Mouse (Mus musculus) gastrocnemius, adult 2 months (tissue): Measurements from ENCODE around the gene Atp6v1e2. TPM values are rescaled to one million over a fixed set of nuclear protein-coding genes. Genes with fewer than 3 reads are reported as not detected.

Experiments
- DNase-seq: peaks from one replicate; pipeline ENCODE4 v3.0.0; 2022
- H3K27ac ChIP-seq: fragments of 200-600 bp; 2 replicates; pipeline ENCODE4 v1.8.1; 2022; ENCODE audit warnings: mild to moderate bottlenecking
- H3K4me3 ChIP-seq: fragments of 200-600 bp; 2 replicates; pipeline ENCODE4 v1.8.1; 2022; ENCODE audit warnings: mild to moderate bottlenecking, moderate library complexity
- CTCF ChIP-seq: fragments of 200-600 bp; IDR thresholded peaks from 2 replicates; pipeline ENCODE4 v1.8.1; 2022; ENCODE audit warnings: antibody characterized with exemption, mild to moderate bottlenecking, moderate library complexity
- intact Hi-C: fragments of 180-260 bp; cut with DNase I; formaldehyde crosslinking; loops from one replicate; pipeline ENCODE4 v1.15.1; 2025
- long read RNA-seq, 2 experiments: library from polyadenylated mRNA; stranded (forward); transcript quantifications; one replicate each; pipeline ENCODE4 v2.0.0; 2021
- total RNA-seq, 2 experiments: library from RNA; stranded (reverse); gene quantifications; 2 replicates each; pipeline ENCODE4 v1.2.3; 2021

Atp6v1e2 gene
- total RNA-seq, result not detected
- long read RNA-seq, experiment 1, result 0 reads
- long read RNA-seq, experiment 2, result 0 reads

DNA sequence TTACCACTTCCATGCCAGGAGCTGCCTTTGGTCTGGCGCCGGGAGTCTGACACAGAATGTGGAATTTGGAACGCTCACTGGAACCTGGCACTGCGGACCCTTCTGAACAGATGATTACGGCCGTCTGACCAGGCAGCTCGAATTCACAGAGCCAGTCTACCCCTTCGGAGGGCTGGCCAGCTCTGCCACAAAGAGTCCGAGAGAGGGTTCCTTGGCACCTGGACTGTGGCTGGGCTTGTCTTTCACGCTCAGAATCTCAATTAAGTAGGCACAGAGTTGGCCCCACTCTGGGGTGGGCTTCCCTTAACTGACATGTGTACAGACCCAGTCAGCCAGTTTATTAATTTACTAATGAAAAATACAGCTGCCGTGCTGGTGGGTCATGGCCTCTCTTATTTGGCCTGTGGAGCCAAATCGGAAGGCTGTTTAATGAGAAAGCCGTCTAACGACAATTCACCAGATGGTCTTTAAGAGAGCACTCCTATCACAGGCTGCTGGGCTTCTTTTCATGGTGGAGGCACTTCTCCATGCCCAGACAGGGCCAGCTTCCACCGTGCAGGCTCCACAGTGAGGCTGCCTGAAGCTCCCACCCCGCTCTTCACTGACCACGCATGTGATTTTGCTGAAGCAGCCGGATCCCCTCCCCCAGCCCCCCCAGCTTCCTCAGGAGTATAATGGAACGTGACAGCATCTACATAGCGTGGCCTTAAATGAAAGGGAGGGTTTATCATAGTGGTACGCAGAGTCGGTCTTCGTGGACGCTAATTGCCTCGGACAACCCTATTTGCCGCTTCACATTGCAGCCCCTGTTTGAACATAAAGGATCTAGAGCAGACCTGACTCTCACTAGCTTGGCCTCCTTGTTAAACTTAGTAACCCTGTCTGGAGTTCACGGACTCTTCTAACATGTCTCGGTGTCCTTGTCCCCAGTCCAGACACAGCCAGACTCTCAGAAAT is at the start of gene Atp6v1e2:
Atp6v1e2 (minus strand) TSS at position 58 of the 957 bp plus-strand sequence.
- intact Hi-C loops, result no loop called here
- peak within 1 kb of the TSS; percentile 77 for H3K27ac ChIP-seq
- H3K4me3 ChIP-seq, result peak within 1 kb of the TSS; percentile 49
- no peak for TF ChIP-seq CTCF
- DNase-seq, result peak; percentile 78

DNA sequence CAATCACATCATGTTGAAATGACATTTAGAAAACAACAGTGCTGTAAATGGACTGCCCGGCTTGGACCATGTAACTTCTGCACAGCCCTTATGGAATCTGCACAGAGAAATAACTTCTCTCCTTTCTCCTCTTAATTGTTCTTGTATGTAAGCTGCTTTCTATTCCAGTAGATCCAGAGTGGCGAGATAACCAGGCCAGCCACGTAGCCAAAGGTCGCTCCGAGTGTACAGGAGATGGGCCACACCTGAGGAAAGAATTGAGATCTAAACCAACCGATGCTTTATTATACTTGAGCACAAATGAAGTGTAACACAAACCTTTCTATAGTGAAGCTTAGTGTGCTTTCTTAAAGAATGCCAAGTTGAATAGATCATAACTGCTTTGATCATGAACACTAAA is 49.6 kb upstream of the Atp6v1e2 start:
- no peak overlapping the region for H3K4me3 ChIP-seq
- DNase-seq, result no peak
- no peak overlapping the region for H3K27ac ChIP-seq
- intact Hi-C loops, result no loop called here
- TF ChIP-seq CTCF, result no peak

DNA sequence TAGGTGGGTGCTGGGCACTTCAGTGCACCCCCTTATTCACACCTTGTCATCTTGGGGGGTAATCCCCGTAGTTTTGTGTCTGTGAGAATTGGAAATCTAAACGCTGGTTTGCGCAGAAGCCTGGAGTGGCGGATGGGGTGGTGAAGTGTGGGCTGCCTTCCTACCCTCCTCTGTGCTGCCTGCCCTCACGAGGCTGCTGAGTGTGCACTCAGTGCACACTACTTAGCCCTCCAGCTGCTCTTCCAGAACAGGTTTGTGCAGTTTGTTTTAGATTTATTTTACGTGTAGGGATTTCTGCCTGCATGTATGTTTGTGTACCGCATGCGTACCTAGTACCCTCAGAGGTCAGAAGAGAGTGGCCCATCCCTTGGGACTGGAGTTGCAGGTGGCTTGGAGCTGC is 43.6 kb upstream of the Atp6v1e2 start:
- no peak for DNase-seq
- no peak for TF ChIP-seq CTCF
- no peak overlapping the region for H3K4me3 ChIP-seq
- intact Hi-C loops, result no loop called here
- H3K27ac ChIP-seq, result 0 out of 2 replicates have a peak overlapping the region, but pooled peaks have one; percentile 31

DNA sequence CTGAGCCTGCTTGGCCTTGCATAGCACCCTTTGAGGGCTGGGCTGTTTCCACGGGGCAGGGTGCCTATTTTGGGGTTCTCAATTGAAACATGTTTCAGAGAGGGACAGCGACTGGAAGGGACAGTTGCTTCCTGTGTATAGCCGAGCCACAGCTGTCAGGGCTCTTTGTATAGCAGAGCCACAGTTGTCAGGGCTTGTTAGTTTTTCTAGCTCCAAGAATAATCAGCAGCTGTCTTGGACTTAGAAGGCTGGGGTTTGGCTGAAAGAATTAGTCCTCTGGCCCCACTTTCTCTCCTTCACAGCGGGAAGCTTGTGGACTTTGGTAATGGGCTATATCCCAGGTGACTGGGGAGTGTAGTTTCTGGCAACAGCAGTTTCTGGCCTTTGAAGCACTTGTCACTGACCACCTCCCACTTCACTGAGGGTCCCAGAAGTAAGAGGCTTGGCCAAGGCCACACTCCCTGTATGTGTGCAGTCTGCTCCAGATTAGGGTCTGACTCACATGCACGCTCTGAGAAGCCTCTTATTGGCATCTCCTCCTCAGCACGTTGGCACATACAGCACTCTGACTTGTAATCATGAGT is 41.0 kb upstream of the Atp6v1e2 start:
- Histone ChIP-seq H3K27ac (peak overlapping the region; percentile 81), H3K4me3 (peak overlapping the region; percentile 1)
- intact Hi-C loops, result loop anchor here (2.0 kb wide), 1 partner anchor 20 kb away; no protein-coding TSS in a partner anchor
- no peak for TF ChIP-seq CTCF
- peak; percentile 57 for DNase-seq

DNA sequence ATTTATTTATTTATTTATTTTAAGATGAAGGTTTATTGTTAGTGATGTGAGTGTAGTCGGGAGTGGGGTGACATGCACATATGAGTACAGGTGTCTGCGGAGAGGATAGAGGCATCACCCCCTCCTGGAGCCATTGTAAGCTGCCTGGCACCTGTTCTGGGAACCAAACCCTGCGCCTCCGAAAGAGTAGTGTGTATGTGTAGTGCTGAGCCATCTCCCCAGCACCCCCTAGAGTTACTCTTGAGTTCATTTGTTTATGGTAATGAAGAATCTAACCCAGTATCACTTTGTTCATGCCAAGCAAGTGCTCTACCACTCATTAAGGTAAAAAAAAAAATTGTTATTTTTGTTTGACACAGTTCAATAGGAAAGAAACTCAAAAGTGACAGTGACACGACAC is 40.5 kb upstream of the Atp6v1e2 start:
- TF ChIP-seq CTCF, result peak; percentile 40
- Histone ChIP-seq H3K27ac (peak overlapping the region; percentile 81), H3K4me3 (peak overlapping the region; percentile 1; the same call in 1 of the 2 replicates)
- no peak for DNase-seq
- intact Hi-C loops, result loop anchor here (2.0 kb wide), 1 partner anchor 19 kb away; no protein-coding TSS in a partner anchor

DNA sequence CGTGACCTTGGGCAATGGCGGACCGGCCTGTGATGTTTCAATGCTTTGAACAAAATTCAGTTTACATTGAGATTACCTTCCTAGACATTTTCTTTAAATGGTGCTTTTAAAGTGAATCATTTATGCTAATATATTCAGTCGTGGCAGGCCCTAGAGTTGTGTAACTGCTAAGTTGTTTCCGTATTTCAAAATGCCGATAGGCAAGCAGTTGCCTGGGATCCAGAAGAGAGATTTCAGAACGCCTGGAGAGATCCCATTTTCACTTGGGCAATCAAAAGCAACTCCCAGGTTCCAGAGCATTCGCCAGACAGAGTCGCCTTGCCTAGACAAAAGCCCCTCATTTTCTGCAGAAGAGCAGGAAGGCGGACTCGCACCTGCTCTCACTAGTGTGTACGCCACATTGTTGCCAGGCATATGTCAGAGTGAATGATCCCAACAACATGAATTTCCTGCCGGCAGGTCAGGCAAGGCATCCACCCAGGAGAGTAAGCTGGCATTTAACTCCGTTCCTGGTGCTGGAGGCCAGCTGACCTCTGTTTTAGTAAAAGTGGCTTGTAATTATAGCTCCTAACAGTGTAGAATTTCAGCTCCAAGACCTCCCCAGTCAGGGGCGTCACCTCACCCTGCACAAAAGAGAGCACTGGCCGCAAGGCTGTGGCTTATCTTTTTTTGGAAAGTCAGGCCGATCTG is 38.9 kb upstream of the Atp6v1e2 start:
- intact Hi-C loops, result no loop called here
- Histone ChIP-seq H3K4me3 (peak overlapping the region; percentile 60), H3K27ac (peak overlapping the region; percentile 88)
- TF ChIP-seq CTCF, result no peak
- DNase-seq, result peak; percentile 59

DNA sequence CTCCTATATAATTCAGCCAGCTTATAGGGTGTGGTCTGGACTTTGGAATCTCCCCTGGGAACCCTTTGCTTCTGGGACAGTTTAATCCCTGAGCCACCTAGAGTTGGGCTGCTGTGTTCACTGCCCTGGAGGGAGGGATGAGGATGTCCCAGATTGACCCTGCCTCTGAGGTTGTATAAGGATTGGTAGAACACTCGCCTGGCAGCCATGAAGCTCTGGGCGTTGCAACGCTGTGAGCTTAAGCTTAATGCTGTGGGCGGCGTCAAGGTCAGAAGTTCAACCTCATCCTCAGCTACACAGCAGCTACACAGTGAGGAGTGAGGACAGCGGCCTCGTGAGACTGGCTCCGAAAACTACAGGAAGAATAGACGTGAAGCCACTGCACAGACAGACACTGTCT is 34.8 kb upstream of the Atp6v1e2 start:
- DNase-seq, result peak; percentile 76
- H3K4me3 ChIP-seq, result no peak overlapping the region; the same call in 1 of the 2 replicates
- peak overlapping the region; percentile 73 for H3K27ac ChIP-seq
- peak; percentile 25; the same call in 1 of the 2 replicates for TF ChIP-seq CTCF
- intact Hi-C loops, result no loop called here

DNA sequence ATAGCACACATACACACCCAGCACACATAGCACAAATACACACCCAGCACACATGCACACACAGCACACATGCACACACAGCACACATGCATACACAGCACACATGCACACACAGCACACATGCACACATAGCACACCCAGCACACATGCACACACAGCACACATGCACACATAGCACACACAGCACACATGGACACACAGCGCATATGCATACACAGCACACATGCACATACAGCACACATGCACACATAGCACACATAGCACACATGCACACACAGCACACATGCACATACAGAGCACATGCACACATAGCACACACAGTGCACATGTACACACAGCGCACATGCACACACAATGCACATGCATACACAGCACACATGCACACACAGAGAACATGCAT is 34.0 kb upstream of the Atp6v1e2 start:
- intact Hi-C loops, result no loop called here
- no peak for DNase-seq
- H3K27ac ChIP-seq, result no peak overlapping the region
- H3K4me3 ChIP-seq, result no peak overlapping the region
- TF ChIP-seq CTCF, result no peak

DNA sequence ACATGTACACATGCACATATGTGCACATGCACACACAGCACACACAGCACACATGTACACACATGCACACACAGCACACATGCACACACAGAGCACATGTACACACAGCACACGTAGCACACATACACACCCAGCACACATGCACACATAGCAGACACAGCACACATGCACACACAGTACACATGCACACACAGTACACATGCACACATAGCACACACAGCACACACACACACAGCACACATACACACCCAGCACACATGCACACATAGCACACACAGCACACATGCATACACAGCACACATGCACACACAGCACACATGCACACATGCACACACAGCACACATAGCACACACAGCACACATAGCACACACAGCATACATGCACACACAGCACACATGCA is 33.5 kb upstream of the Atp6v1e2 start:
- H3K4me3 ChIP-seq, result no peak overlapping the region
- no peak overlapping the region for H3K27ac ChIP-seq
- no peak for TF ChIP-seq CTCF
- DNase-seq, result no peak
- intact Hi-C loops, result no loop called here

DNA sequence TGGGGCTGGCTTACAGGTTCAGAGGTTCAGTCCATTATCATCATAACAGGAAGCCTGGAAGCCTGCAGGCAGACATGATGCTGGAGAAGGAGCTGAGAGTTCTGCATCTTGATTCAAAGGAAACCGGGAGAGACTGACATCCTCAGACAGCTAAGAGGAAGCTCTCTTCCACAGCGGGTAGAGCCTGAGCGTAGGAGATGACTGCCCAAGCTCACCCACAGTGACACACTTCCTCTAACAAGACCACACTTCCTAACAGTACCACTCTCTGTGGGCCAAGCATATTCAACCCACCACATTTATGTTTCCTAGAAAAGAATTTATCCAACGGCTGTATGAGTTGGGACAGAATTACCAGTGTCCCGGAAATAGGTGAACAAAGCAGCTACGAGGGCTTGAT is 30.8 kb upstream of the Atp6v1e2 start:
- intact Hi-C loops, result no loop called here
- Histone ChIP-seq H3K4me3 (no peak overlapping the region), H3K27ac (peak overlapping the region; percentile 57)
- no peak for TF ChIP-seq CTCF
- no peak for DNase-seq

DNA sequence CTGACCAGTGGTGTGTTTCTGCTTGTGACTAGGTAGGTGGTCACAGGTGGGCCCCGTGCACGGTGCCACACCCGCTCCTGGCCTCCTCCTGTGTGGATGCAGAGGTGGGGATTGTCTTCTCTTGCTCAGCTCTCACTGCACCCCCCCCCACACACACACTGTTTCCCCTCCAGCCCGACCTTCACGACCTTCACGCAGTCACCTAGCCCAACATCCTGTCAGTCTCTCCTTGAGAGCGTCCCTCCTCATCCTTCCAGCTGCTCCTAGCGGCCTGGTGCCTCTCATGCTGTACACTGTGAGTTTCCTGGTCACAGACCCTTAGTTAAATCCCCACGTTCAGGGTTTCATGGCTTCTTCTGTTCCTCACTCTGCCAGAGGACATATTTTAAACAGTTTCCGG is 28.7 kb upstream of the Atp6v1e2 start:
- TF ChIP-seq CTCF, result no peak
- Histone ChIP-seq H3K4me3 (no peak overlapping the region), H3K27ac (no peak overlapping the region)
- intact Hi-C loops, result no loop called here
- DNase-seq, result no peak

DNA sequence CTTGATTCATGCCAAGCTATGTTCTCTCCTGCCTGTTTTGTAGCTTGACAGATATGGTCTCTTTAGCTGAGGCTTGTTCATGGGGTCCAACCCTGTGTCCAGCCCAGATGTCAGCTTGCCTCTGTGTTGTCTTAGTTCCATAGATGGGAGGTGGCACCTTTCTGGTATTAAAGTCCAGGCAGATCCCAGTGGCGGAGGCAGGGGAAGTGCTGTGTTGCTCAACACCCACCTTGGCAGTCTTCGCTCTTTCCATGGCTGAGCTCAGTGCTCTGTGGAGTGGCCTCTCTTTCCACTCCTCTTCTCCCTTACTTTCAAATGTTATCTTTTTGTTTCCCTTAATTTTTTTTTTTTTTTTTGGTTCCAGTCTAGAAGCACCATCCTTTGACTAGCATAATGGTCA is 25.4 kb upstream of the Atp6v1e2 start:
- TF ChIP-seq CTCF, result no peak
- Histone ChIP-seq H3K4me3 (no peak overlapping the region), H3K27ac (peak overlapping the region; percentile 56; the same call in 1 of the 2 replicates)
- DNase-seq, result peak; percentile 47
- intact Hi-C loops, result no loop called here
